Mouse (Mus musculus): Measurements from ENCODE around the gene Wnt7b. TPM values are rescaled to one million over a fixed set of nuclear protein-coding genes. Genes with fewer than 3 reads are reported as not detected.

Gene Wnt7b
- total and polyA plus RNA-seq, 2 experiments = 0.06 to 0.09 TPM

DNA sequence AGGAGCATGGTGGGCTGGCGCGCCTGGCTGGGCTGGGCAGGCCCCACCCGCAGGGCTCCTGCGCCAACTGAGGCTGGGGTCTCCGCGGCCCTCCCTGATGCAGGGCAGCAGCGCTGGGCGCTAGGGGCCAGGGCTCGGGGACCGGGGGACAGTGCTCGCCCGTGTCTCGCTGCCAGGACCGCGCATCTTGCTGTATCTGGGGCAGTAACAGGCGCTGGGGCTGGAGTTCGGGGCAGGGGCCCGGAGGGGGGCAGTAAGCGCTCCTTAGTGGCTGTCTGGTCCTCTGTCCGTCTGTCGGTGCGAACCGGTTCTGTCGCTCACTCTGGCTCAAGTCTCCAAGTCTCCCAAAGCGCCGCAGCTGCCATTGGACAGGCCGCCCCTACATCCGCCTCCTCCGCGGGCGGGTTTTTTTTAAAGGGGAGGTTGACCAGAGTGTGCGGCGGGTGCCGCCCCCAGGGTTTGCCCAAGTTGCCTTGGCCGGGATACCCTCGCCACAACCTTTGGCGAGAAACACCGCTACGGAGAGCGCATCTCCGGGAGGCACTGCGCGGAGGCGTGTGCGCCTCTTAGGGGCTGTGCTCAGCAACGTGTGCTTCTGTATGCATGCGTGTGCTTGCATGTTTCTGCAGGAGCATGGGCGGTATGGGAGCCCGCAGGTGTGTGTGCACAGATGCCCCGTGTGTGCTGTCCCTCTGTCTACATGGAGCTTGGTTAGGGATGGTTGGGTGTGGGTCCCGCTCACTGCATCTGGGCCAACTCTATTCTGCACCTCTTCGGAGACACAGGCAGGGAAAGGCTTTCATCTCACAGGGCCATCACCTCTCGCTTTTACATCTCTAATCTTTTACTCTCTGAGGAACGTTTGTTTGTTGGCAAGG is 4.5 kb downstream of the Wnt7b start:
- DNase-seq (ENCODE audit: extremely low read depth, low read depth, low spot score) = no peak
- TF ChIP-seq CTCF (IDR thresholded peaks at IDR 0.05; ENCODE audit: low read depth, low read length) (no peak), POLR2A (IDR thresholded peaks at IDR 0.05; ENCODE audit: extremely low read depth, insufficient read depth, low read length) (no peak)
- no peak overlapping the region for H3K9ac ChIP-seq (ENCODE audit: low read depth, low read length)
- 4% methylated on average over 54 of the region's 54 CpGs for WGBS
- peaks cover 24% of the 10 kb centered on the region for H3K27me3 ChIP-seq (ENCODE audit: control insufficient read depth, insufficient read depth, low read length)
- no peak overlapping the region for H3K27ac ChIP-seq (replicated peaks; ENCODE audit: insufficient read depth, low read depth, low read length)
- H3K4me1 ChIP-seq (ENCODE audit: control insufficient read depth, insufficient read depth, low read length) = no peaks in the 10 kb centered on the region
- H3K36me3 ChIP-seq (ENCODE audit: control insufficient read depth, insufficient read depth, low read length) = no peaks in the 10 kb centered on the region
- H3K79me2 ChIP-seq (ENCODE audit: control insufficient read depth, insufficient read depth, low read length) = no peaks in the 10 kb centered on the region
- H3K4me3 ChIP-seq (ENCODE audit: insufficient read depth, low read depth, low read length) = no peak overlapping the region

DNA sequence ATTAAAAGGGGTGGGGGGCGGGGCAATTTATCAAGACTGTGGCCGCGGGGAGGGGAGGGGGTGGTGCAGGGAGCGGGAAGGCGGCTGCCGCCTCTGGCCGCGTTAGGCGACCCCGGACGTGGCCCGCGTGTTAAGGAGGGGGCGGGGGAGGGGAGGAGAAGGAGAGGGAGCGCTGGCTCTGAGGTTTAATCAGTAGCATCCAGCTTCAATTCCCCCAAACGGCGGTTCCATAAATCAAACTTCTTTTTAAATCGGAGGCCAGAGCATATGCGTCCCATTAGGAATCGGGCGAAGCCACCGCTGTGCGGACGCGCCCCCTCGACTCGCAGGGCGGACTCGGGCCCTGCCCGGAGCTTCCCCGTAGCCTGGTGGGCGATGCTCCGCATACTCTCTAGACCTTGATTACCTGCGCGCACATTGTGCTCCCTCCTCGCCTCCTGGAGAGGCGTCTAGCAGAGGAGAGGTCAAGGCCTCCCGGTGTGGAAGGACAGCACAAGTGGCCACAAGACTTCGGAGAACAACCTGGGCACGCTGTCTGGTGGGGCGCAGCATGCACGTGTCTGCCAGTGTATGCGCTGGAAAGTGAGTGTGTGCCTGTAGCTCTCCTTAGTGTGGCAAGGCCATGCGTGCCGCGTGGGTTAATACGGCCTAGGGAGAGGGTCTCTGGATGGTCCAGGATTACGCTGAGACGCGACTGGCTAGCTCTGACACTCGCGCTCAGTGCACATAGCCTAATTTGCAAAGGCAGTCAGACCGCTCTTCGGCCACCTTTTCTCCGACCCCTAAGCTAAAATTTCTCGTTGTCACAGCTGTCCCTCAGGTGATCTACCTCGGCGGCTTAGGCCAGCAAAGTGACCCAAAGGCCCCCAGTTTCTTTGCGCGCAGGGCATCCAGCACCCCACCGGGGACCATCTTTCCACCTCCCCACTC is 5.5 kb downstream of the Wnt7b start:
- no peak overlapping the region for H3K9ac ChIP-seq (ENCODE audit: low read depth, low read length)
- no peaks in the 10 kb centered on the region for H3K4me1 ChIP-seq (ENCODE audit: control insufficient read depth, insufficient read depth, low read length)
- no peak overlapping the region for H3K4me3 ChIP-seq (ENCODE audit: insufficient read depth, low read depth, low read length)
- no peaks in the 10 kb centered on the region for H3K79me2 ChIP-seq (ENCODE audit: control insufficient read depth, insufficient read depth, low read length)
- no peaks in the 10 kb centered on the region for H3K36me3 ChIP-seq (ENCODE audit: control insufficient read depth, insufficient read depth, low read length)
- DNase-seq (ENCODE audit: extremely low read depth, low read depth, low spot score) = no peak
- H3K27ac ChIP-seq (replicated peaks; ENCODE audit: insufficient read depth, low read depth, low read length) = no peak overlapping the region
- WGBS = 5% methylated on average over 57 of the region's 61 CpGs
- peaks cover 23% of the 10 kb centered on the region for H3K27me3 ChIP-seq (ENCODE audit: control insufficient read depth, insufficient read depth, low read length)
- no peak for TF ChIP-seq CTCF (IDR thresholded peaks at IDR 0.05; ENCODE audit: low read depth, low read length)
- no peak for TF ChIP-seq POLR2A (IDR thresholded peaks at IDR 0.05; ENCODE audit: extremely low read depth, insufficient read depth, low read length)

DNA sequence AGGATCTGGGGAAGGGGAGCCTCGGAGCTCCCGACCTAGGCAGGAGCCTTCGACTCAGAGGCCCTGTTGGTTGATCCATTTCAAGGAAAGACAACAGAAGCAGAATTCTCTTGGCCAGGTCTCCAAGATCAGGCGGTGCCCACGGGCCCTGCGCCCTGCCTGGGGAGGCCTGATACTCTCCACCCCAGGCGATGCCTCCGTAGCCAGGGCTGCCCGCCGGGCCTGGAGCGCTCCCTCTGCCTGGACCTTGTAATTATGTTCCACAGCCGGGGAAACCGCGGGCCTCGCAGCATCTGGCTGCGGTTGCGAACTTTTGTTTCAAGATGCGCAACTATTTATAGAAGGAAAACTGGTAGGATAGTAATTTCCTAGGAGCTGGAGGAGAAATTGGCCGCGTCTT is 6.2 kb downstream of the Wnt7b start:
- H3K9ac ChIP-seq (ENCODE audit: low read depth, low read length) = no peak overlapping the region
- H3K27ac ChIP-seq (replicated peaks; ENCODE audit: insufficient read depth, low read depth, low read length) = no peak overlapping the region
- TF ChIP-seq CTCF (IDR thresholded peaks at IDR 0.05; ENCODE audit: low read depth, low read length) = no peak
- 8% methylated on average over 20 of the region's 20 CpGs for WGBS
- H3K27me3 ChIP-seq (ENCODE audit: control insufficient read depth, insufficient read depth, low read length) = peaks cover 16% of the 10 kb centered on the region
- no peaks in the 10 kb centered on the region for H3K79me2 ChIP-seq (ENCODE audit: control insufficient read depth, insufficient read depth, low read length)
- H3K36me3 ChIP-seq (ENCODE audit: control insufficient read depth, insufficient read depth, low read length) = no peaks in the 10 kb centered on the region
- H3K4me3 ChIP-seq (ENCODE audit: insufficient read depth, low read depth, low read length) = no peak overlapping the region
- DNase-seq (ENCODE audit: extremely low read depth, low read depth, low spot score) = no peak
- H3K4me1 ChIP-seq (ENCODE audit: control insufficient read depth, insufficient read depth, low read length) = no peaks in the 10 kb centered on the region

DNA sequence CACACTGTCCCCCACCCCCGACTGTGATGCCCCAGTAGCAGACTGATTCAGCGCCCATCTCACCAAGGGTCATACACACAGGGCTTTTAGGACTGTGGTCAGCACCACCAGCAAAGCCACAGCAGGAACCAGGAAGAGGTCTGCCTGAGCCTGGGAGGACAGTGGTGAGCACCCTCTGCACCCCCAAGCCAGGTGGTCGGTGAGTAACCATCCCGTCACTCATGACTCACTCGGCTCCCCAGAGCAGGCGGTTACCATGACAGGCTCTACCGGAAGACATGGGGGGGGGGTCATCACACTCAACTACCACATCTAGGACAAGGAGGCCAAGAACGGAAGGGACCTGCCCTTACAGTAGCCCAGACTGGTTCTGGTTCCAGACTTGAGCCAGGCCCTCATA is 7.7 kb downstream of the Wnt7b start:
- no peak for TF ChIP-seq POLR2A (IDR thresholded peaks at IDR 0.05; ENCODE audit: extremely low read depth, insufficient read depth, low read length)
- TF ChIP-seq CTCF (IDR thresholded peaks at IDR 0.05; ENCODE audit: low read depth, low read length) = no peak
- no peak overlapping the region for H3K27ac ChIP-seq (replicated peaks; ENCODE audit: insufficient read depth, low read depth, low read length)
- no peaks in the 10 kb centered on the region for H3K36me3 ChIP-seq (ENCODE audit: control insufficient read depth, insufficient read depth, low read length)
- peaks cover 6% of the 10 kb centered on the region for H3K27me3 ChIP-seq (ENCODE audit: control insufficient read depth, insufficient read depth, low read length)
- H3K9ac ChIP-seq (ENCODE audit: low read depth, low read length) = no peak overlapping the region
- WGBS = 74% methylated on average over 8 of the region's 8 CpGs
- DNase-seq (ENCODE audit: extremely low read depth, low read depth, low spot score) = no peak
- no peaks in the 10 kb centered on the region for H3K4me1 ChIP-seq (ENCODE audit: control insufficient read depth, insufficient read depth, low read length)
- H3K4me3 ChIP-seq (ENCODE audit: insufficient read depth, low read depth, low read length) = no peak overlapping the region
- no peaks in the 10 kb centered on the region for H3K79me2 ChIP-seq (ENCODE audit: control insufficient read depth, insufficient read depth, low read length)

DNA sequence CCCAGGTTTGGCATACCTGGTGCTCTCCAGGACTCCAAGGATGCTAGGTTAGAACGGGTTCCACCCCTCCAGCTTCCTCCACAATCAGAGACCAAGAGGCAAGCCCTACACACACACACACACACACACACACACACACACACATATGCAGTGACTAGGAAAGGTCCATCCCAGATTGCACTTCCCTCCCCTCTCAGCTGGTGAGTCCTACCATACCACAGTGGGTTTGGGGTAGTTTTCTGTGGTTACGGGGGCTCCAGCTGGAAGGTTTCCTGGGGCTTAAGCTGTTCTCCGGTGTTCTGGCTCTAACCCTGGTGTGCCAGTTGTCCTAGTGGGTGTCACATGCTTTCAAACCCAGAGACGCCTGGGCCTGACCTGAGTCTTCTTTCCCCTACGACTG is 8.2 kb downstream of the Wnt7b start:
- TF ChIP-seq POLR2A (IDR thresholded peaks at IDR 0.05; ENCODE audit: extremely low read depth, insufficient read depth, low read length) (no peak), CTCF (IDR thresholded peaks at IDR 0.05; ENCODE audit: low read depth, low read length) (no peak)
- Histone ChIP-seq H3K36me3 (ENCODE audit: control insufficient read depth, insufficient read depth, low read length) (no peaks in the 10 kb centered on the region), H3K4me3 (ENCODE audit: insufficient read depth, low read depth, low read length) (no peak overlapping the region), H3K27me3 (ENCODE audit: control insufficient read depth, insufficient read depth, low read length) (peaks cover 6% of the 10 kb centered on the region), H3K79me2 (ENCODE audit: control insufficient read depth, insufficient read depth, low read length) (no peaks in the 10 kb centered on the region), H3K9ac (ENCODE audit: low read depth, low read length) (no peak overlapping the region), H3K27ac (replicated peaks; ENCODE audit: insufficient read depth, low read depth, low read length) (no peak overlapping the region), H3K4me1 (ENCODE audit: control insufficient read depth, insufficient read depth, low read length) (no peaks in the 10 kb centered on the region)
- WGBS = 71% methylated on average over 5 of the region's 5 CpGs
- no peak for DNase-seq (ENCODE audit: extremely low read depth, low read depth, low spot score)

All from liver, adult 2 months (tissue).